Mouse (Mus musculus): ENCODE data around the gene Mpst. TPM values are rescaled to one million over a fixed set of nuclear protein-coding genes. Genes with fewer than 3 reads are reported as not detected.

Mpst gene
- total and polyA plus RNA-seq, 2 experiments from 2014 or later = 3.8 to 84.8 TPM

- H3K4me1 ChIP-seq (ENCODE audit: insufficient read depth, low read length) = no peaks in the 10 kb centered on the region
- H3K9ac ChIP-seq (replicated peaks; ENCODE audit: low read length, poor library complexity, severe bottlenecking) = no peak overlapping the region
- no peak for TF ChIP-seq CTCF (IDR thresholded peaks at IDR 0.05)
- no peak overlapping the region for H3K4me2 ChIP-seq (ENCODE audit: low read depth, low read length, poor library complexity, severe bottlenecking)
- H3K36me3 ChIP-seq (ENCODE audit: insufficient read depth, low read length) = no peaks in the 10 kb centered on the region
- no peak for DNase-seq (ENCODE audit: low spot score)
- H3K4me3 ChIP-seq (ENCODE audit: low read depth, low read length) = no peak overlapping the region
- 59% methylated on average over 7 of the region's 7 CpGs for WGBS
- no peak for ATAC-seq (ENCODE audit: low FRiP score)
- H3K27ac ChIP-seq (ENCODE audit: low read depth, low read length) = no peak overlapping the region
- H3K9me3 ChIP-seq (ENCODE audit: low read length) = no peaks in the 10 kb centered on the region
- no peaks in the 10 kb centered on the region for H3K27me3 ChIP-seq (ENCODE audit: insufficient read depth, low read length)
Measured at GRCm38 (mm10) chr15:78456051-78456450, 49.8 kb downstream of the Mpst start.

GRCm38 (mm10) chr15:78457193-78457592, 51.0 kb downstream of the Mpst start:
- DNase-seq (ENCODE audit: low spot score) (no peak), ATAC-seq (ENCODE audit: low FRiP score) (no peak)
- Histone ChIP-seq H3K9ac (replicated peaks; ENCODE audit: low read length, poor library complexity, severe bottlenecking) (no peak overlapping the region), H3K27me3 (ENCODE audit: insufficient read depth, low read length) (no peaks in the 10 kb centered on the region), H3K27ac (ENCODE audit: low read depth, low read length) (no peak overlapping the region), H3K4me3 (ENCODE audit: low read depth, low read length) (no peak overlapping the region), H3K9me3 (ENCODE audit: low read length) (no peaks in the 10 kb centered on the region), H3K4me1 (ENCODE audit: insufficient read depth, low read length) (no peaks in the 10 kb centered on the region), H3K36me3 (ENCODE audit: insufficient read depth, low read length) (no peaks in the 10 kb centered on the region), H3K4me2 (ENCODE audit: low read depth, low read length, poor library complexity, severe bottlenecking) (no peak overlapping the region)
- 83% methylated on average over 10 of the region's 10 CpGs for WGBS
- TF ChIP-seq CTCF (IDR thresholded peaks at IDR 0.05) = no peak

GRCm38 (mm10) chr15:78462981-78463380, 56.8 kb downstream of the Mpst start:
- DNase-seq (ENCODE audit: low spot score) (no peak), ATAC-seq (ENCODE audit: low FRiP score) (no peak)
- H3K4me1 ChIP-seq (ENCODE audit: insufficient read depth, low read length) = no peaks in the 10 kb centered on the region
- no peak for TF ChIP-seq CTCF (IDR thresholded peaks at IDR 0.05)
- H3K4me3 ChIP-seq (ENCODE audit: low read depth, low read length) = no peak overlapping the region
- no peaks in the 10 kb centered on the region for H3K36me3 ChIP-seq (ENCODE audit: insufficient read depth, low read length)
- no peaks in the 10 kb centered on the region for H3K27me3 ChIP-seq (ENCODE audit: insufficient read depth, low read length)
- no peak overlapping the region for H3K27ac ChIP-seq (ENCODE audit: low read depth, low read length)
- no peaks in the 10 kb centered on the region for H3K9me3 ChIP-seq (ENCODE audit: low read length)
- 78% methylated on average over 2 of the region's 2 CpGs for WGBS
- H3K4me2 ChIP-seq (ENCODE audit: low read depth, low read length, poor library complexity, severe bottlenecking) = no peak overlapping the region
- no peak overlapping the region for H3K9ac ChIP-seq (replicated peaks; ENCODE audit: low read length, poor library complexity, severe bottlenecking)

Other genes starting within 250 kb of the Mpst start
- 29.5 and 37.3 TPM in 2 replicates for gene Ift27, start 232.3 kb upstream of the Mpst start, total RNA-seq (2014; rRNA removed)
- 116 and 120 TPM in 2 replicates for gene Ift27, start 232.3 kb upstream of the Mpst start, polyA plus RNA-seq (2015; fragmentation: Nextera tagmentation; extraction: Ambion mirVana)
- 0.61 and 3.6 TPM in 2 replicates for gene Pvalb, start 200.0 kb upstream of the Mpst start, total RNA-seq (2014; rRNA removed)
- 1.9 and 3.3 TPM in 2 replicates for gene Pvalb, start 200.0 kb upstream of the Mpst start, polyA plus RNA-seq (2015; fragmentation: Nextera tagmentation; extraction: Ambion mirVana)
- 0.22 and 0.42 TPM in 2 replicates for gene Ncf4, start 161.6 kb upstream of the Mpst start, total RNA-seq (2014; rRNA removed)
- 0.65 and 1.1 TPM in 2 replicates for gene Ncf4, start 161.6 kb upstream of the Mpst start, polyA plus RNA-seq (2015; fragmentation: Nextera tagmentation; extraction: Ambion mirVana)
- 0.11 and 0.14 TPM in 2 replicates for gene Csf2rb2, start 100.7 kb upstream of the Mpst start, total RNA-seq (2014; rRNA removed)
- gene Csf2rb2, start 100.7 kb upstream of the Mpst start, polyA plus RNA-seq (2015; fragmentation: Nextera tagmentation; extraction: Ambion mirVana) = 0.28 and 0.34 TPM in 2 replicates
- gene Csf2rb, start 80.7 kb upstream of the Mpst start, total RNA-seq (2014; rRNA removed) = 1.7 and 2.2 TPM in 2 replicates
- 0.63 and 0.90 TPM in 2 replicates for gene Csf2rb, start 80.7 kb upstream of the Mpst start, polyA plus RNA-seq (2015; fragmentation: Nextera tagmentation; extraction: Ambion mirVana)
- not detected in 2 replicates for gene Tex33, start 10.5 kb upstream of the Mpst start, total RNA-seq (2014; rRNA removed)
- 0.16 TPM in 1 of 2 replicates, not detected in the other for gene Tex33, start 10.5 kb upstream of the Mpst start, polyA plus RNA-seq (2015; fragmentation: Nextera tagmentation; extraction: Ambion mirVana)
- gene Tst, start 509 bp upstream of the Mpst start, total RNA-seq (2014; rRNA removed) = 31.3 and 34.8 TPM in 2 replicates
- 34.4 and 40.0 TPM in 2 replicates for gene Tst, start 509 bp upstream of the Mpst start, polyA plus RNA-seq (2015; fragmentation: Nextera tagmentation; extraction: Ambion mirVana)
- gene Kctd17, start 22.1 kb downstream of the Mpst start, total RNA-seq (2014; rRNA removed) = 156 and 164 TPM in 2 replicates
- 152 and 173 TPM in 2 replicates for gene Kctd17, start 22.1 kb downstream of the Mpst start, polyA plus RNA-seq (2015; fragmentation: Nextera tagmentation; extraction: Ambion mirVana)
- gene Tmprss6, start 62.2 kb downstream of the Mpst start, total RNA-seq (2014; rRNA removed) = 0.66 TPM in 1 of 2 replicates, not detected in the other
- 0.10 and 0.26 TPM in 2 replicates for gene Tmprss6, start 62.2 kb downstream of the Mpst start, polyA plus RNA-seq (2015; fragmentation: Nextera tagmentation; extraction: Ambion mirVana)
- gene Il2rb, start 88.9 kb downstream of the Mpst start, total RNA-seq (2014; rRNA removed) = 0.33 and 0.38 TPM in 2 replicates
- 0.19 and 0.22 TPM in 2 replicates for gene Il2rb, start 88.9 kb downstream of the Mpst start, polyA plus RNA-seq (2015; fragmentation: Nextera tagmentation; extraction: Ambion mirVana)
- 2.4 and 2.7 TPM in 2 replicates for gene C1qtnf6, start 125.0 kb downstream of the Mpst start, total RNA-seq (2014; rRNA removed)
- gene C1qtnf6, start 125.0 kb downstream of the Mpst start, polyA plus RNA-seq (2015; fragmentation: Nextera tagmentation; extraction: Ambion mirVana) = 8.6 and 10.4 TPM in 2 replicates
- 1.1 and 2.4 TPM in 2 replicates for gene Sstr3, start 138.3 kb downstream of the Mpst start, total RNA-seq (2014; rRNA removed)
- gene Sstr3, start 138.3 kb downstream of the Mpst start, polyA plus RNA-seq (2015; fragmentation: Nextera tagmentation; extraction: Ambion mirVana) = 0.49 and 0.65 TPM in 2 replicates
- gene Rac2, start 166.4 kb downstream of the Mpst start, total RNA-seq (2014; rRNA removed) = 1.7 and 2.6 TPM in 2 replicates
- gene Rac2, start 166.4 kb downstream of the Mpst start, polyA plus RNA-seq (2015; fragmentation: Nextera tagmentation; extraction: Ambion mirVana) = 4.3 and 4.9 TPM in 2 replicates
- 5.9 and 7.2 TPM in 2 replicates for gene Cyth4, start 190.6 kb downstream of the Mpst start, total RNA-seq (2014; rRNA removed)
- 4.5 and 6.3 TPM in 2 replicates for gene Cyth4, start 190.6 kb downstream of the Mpst start, polyA plus RNA-seq (2015; fragmentation: Nextera tagmentation; extraction: Ambion mirVana)